ENCODE assay signal across 8 mouse cellular contexts in the genomic region with DNA sequence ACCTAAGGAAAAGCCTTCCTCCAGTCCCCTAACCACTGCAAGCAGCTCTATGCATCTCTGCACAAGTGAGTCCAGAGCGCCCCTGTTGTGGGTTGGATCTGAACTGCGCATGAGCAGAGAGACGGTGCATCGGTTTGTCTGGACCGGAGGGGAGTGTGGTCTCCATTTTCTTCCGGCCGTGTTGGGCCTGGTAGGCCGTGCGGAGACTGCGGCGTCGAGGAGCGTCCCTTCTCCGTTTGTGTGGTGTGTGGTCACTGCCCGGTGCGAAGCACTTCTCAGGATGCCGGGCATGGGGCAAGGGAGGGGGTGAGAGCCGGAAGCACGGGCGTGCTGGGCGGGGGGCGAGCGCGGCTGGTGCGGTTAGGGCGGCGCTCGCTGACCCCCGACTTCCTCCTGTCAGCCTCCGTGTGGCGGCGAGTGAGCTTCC. TPM values are rescaled to one million over a fixed set of nuclear protein-coding genes. Genes with fewer than 3 reads are reported as not detected.
DNase-seq lines count a peak whose midpoint lies in the region; ATAC-seq and TF ChIP-seq lines count a peak whose summit lies in the region.
"Not testable (repeated sequence)": the region's sequence is repeated elsewhere in the genome, so short reads cannot be mapped to it uniquely, and the experiment has no call there.

A gene (plus strand): TSS at position 124 of the 427 bp plus-strand sequence.

- in situ Hi-C loops in ES-E14 (cut with MboI; ENCODE audit: low sequenced_read_pairs in 2 of 2, unreplicated experiment in 2 of 2), result not testable (repeated sequence)

- H3K4me3 ChIP-seq in ES-E14 (ENCODE audit: insufficient read depth in 1 of 2, low read depth in 1 of 2, low read length in 2 of 2, poor library complexity in 1 of 2, severe bottlenecking in 1 of 2), result peak within 1 kb of the TSS; percentile 69 to 71
- H3K4me3 ChIP-seq in forebrain, embryonic 16.5 days (replicated peaks; ENCODE audit: low read length), result peak within 1 kb of the TSS; percentile 47
- H3K4me3 ChIP-seq in liver, postnatal 0 days (ENCODE audit: low read depth, low read length), result peak within 1 kb of the TSS; percentile 48
- H3K4me3 ChIP-seq in neural tube, embryonic 13.5 days, result peak within 1 kb of the TSS; percentile 45

- not testable (repeated sequence) for H3K27me3 ChIP-seq in forebrain, embryonic 16.5 days (replicated peaks; ENCODE audit: control insufficient read depth, insufficient read depth, low read length); liver, postnatal 0 days (ENCODE audit: insufficient read depth, low read length); neural tube, embryonic 13.5 days

- not testable (repeated sequence) for H3K27ac ChIP-seq in ES-E14 (ENCODE audit: insufficient read depth, low read depth, low read length, poor library complexity, severe bottlenecking)
- H3K27ac ChIP-seq in forebrain, embryonic 16.5 days (ENCODE audit: low read length), result peak within 1 kb of the TSS; percentile 31
- H3K27ac ChIP-seq in liver, postnatal 0 days (ENCODE audit: low read depth), result peak within 1 kb of the TSS; percentile 69
- H3K27ac ChIP-seq in neural tube, embryonic 13.5 days (replicated peaks), result peak within 1 kb of the TSS; percentile 71

- not testable (repeated sequence) for H3K36me3 ChIP-seq in ES-E14 (ENCODE audit: control insufficient read depth, insufficient read depth, low read length, poor library complexity, severe bottlenecking); forebrain, embryonic 16.5 days (ENCODE audit: control insufficient read depth, insufficient read depth); liver, postnatal 0 days (replicated peaks; ENCODE audit: insufficient read depth, low read length); neural tube, embryonic 13.5 days

- TF ChIP-seq EP300 in liver, postnatal 0 days (IDR thresholded peaks at IDR 0.05; ENCODE audit: low read depth), result not testable (repeated sequence)

- DNase-seq in ES-E14 (ENCODE audit: low read depth, low spot score), result peak; percentile 59
- DNase-seq in cerebellum, adult 18-20 months, result peak; percentile 81
- peak; percentile 71 for DNase-seq in heart, postnatal 25 days (ENCODE audit: low spot score)
- DNase-seq in layer of hippocampus, adult 11-12 months (ENCODE audit: low spot score), result peak; percentile 82
- DNase-seq in liver, postnatal 0 days, result peak; percentile 66
- peak; percentile 89 for DNase-seq in telencephalon, adult 2 months (ENCODE audit: low read depth, low spot score)

- peak; percentile 100 for ATAC-seq in forebrain, embryonic 16.5 days
- ATAC-seq in liver, postnatal 0 days, result peak; percentile 95
- ATAC-seq in neural tube, embryonic 13.5 days (ENCODE audit: low read depth), result peak; percentile 100

- intact Hi-C loops in heart, postnatal 25 days (cut with DNase I), result not testable (repeated sequence)

- peak within 1 kb of the TSS; percentile 42 for H3K4me2 ChIP-seq in forebrain, embryonic 16.5 days (ENCODE audit: low read length)
- peak within 1 kb of the TSS; percentile 55 for H3K4me2 ChIP-seq in liver, postnatal 0 days (ENCODE audit: low read depth, low read length)
- H3K4me2 ChIP-seq in neural tube, embryonic 13.5 days, result peak within 1 kb of the TSS; percentile 51

- not testable (repeated sequence) for H3K4me1 ChIP-seq in ES-E14 (ENCODE audit: control insufficient read depth in 2 of 2, insufficient read depth in 2 of 2, low read length in 2 of 2, poor library complexity in 1 of 2); forebrain, embryonic 16.5 days (replicated peaks; ENCODE audit: control insufficient read depth, insufficient read depth, low read length); liver, postnatal 0 days (ENCODE audit: insufficient read depth); neural tube, embryonic 13.5 days (replicated peaks)

- 2% methylated on average over 19 of the region's 32 CpGs for WGBS in forebrain, embryonic 16.5 days
- 3% methylated on average over 17 of the region's 32 CpGs for WGBS in liver, postnatal 0 days (ENCODE audit: insufficient replicate concordance)
- 1% methylated on average over 18 of the region's 32 CpGs for whole genome bisulfite sequencing in neural tube, embryonic 13.5 days

- H3K9me3 ChIP-seq in ES-E14 (ENCODE audit: control insufficient read depth, insufficient read depth, low read depth, low read length); forebrain, embryonic 16.5 days (ENCODE audit: control insufficient read depth, low read length); liver, postnatal 0 days (ENCODE audit: low read length); neural tube, embryonic 13.5 days: not testable (repeated sequence)

- not testable (repeated sequence) for TF ChIP-seq CTCF in liver, postnatal 0 days (IDR thresholded peaks at IDR 0.05; ENCODE audit: low read depth)

- H3K9ac ChIP-seq in ES-E14 (ENCODE audit: insufficient read depth, low read depth, low read length, poor library complexity, severe bottlenecking), result peak within 1 kb of the TSS; percentile 78
- H3K9ac ChIP-seq in forebrain, embryonic 16.5 days (replicated peaks; ENCODE audit: low read depth, low read length), result peak within 1 kb of the TSS; percentile 45
- H3K9ac ChIP-seq in liver, postnatal 0 days (replicated peaks), result peak within 1 kb of the TSS; percentile 63
- peak within 1 kb of the TSS; percentile 70 for H3K9ac ChIP-seq in neural tube, embryonic 13.5 days

RNA-seq across cellular contexts. Expression of the gene that starts here (rescaled TPM):
- 12.2 and 13.5 TPM in 2 replicates for total RNA-seq in ES-E14 (2012; rRNA removed)
- 10.6 and 12.0 TPM in 2 replicates for polyA plus RNA-seq in forebrain, embryonic 16.5 days (2015; fragmentation: Nextera tagmentation; extraction: Ambion mirVana)
- total RNA-seq in heart, postnatal 25 days (2021), result 10 to 100 TPM in 1 of 2 experiments, 1 to 10 TPM in 1; 5.3 to 12.1 TPM
- polyA plus RNA-seq in liver, postnatal 0 days (2015; fragmentation: Nextera tagmentation; extraction: Ambion mirVana), result 2.1 and 2.3 TPM in 2 replicates
- 9.1 and 9.7 TPM in 2 replicates for polyA plus RNA-seq in neural tube, embryonic 13.5 days (2015; fragmentation: Nextera tagmentation; extraction: Ambion mirVana)
